Mouse (Mus musculus) embryo, embryonic 9.5 days (tissue): ENCODE measurements around the gene Syf2.

Experiments used
- DNase-seq: peaks from one replicate; pipeline ENCODE4 v3.0.0-alpha.2; 2017; ENCODE audit errors: extremely low spot score

Gene Syf2

GRCm38 (mm10) chr4:134975261-134975928 is 44.7 kb downstream of the Syf2 start:
- DNase-seq = peak; percentile 17

DNA sequence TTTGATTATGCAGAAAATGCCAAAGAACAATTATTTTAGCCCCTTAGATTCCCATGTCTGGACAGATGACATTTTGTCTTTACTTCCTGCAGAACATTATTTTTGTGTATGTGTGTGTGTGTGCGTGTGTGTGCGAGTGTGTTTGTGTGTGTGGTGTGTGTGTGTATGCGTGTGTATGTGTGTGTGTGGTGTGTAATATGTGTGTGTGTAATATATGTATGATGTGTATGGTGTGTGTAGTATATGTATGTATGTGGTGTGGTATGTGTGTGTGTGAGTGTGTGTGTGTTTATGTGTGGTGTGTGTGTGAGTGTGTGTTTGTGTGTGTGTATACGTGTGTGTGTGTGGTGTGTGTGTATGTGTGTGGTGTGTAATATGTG is 45.2 kb downstream of the Syf2 start:
- DNase-seq = no peak

GRCm38 (mm10) chr4:134978930-134979329 is 48.2 kb downstream of the Syf2 start:
- DNase-seq = no peak

DNA sequence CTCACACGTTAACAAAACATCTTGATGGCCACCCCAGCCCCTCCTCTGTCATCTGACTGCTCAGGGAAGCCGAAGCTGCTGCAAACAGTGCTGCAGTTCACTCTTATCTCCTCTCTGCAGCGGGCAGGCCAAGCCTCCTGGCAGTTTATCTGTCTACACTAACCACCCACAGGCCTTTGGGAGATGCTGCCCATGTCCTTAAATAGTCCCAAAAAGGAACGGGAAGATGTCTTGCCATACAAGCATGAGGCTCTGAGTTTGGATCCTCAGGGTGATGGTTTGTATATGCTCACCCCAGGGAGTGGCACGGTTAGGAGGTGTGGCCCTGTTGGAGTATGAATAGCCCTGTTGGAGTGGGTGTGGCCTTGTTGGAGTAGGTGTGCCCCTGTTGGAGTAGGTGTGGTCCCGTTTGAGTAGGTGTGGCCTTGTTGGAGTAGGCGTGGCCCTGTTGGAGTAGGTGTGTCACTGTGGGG is 51.3 kb downstream of the Syf2 start:
- DNase-seq = no peak

GRCm38 (mm10) chr4:134983136-134983535 is 52.4 kb downstream of the Syf2 start:
- DNase-seq = no peak

DNA sequence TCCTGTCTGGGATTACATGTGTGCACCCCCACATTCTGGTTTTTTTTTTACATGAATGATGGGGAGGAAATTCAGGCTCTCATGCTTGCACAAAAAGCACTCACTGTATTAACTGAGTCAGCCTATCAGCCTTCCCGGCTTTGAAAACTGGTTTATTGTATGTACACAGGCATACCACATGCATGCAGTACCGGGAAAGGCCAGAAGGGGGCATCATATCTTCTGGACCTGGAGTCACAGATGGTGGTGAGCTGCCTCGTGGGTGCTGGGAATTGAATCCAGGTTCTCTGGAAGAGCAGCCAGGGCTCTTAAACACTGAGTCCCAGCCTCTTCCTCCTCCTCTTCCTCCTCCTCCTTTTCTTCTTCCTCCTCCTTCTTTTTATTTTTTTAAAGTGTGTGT is 53.9 kb downstream of the Syf2 start:
- DNase-seq = no peak

- no peak for DNase-seq
Observed at GRCm38 (mm10) chr4:134985626-134986335, 55.1 kb downstream of the Syf2 start.

DNA sequence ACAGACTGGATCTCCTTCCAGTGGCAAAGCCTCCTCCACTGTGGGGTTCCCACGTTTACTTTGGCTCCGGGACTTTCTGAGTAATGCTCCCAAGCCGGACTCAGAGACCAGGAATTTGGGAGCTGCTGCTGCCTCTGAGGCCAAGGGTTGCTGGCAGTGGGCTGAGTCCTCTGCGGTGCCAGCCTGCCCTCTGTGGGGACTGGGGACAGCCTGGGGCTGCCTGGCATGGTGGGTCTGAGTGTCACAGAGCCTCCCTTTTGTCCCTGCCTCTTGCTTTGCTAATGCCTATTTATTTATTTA is 55.6 kb downstream of the Syf2 start:
- no peak for DNase-seq

GRCm38 (mm10) chr4:134986963-134987362 is 56.3 kb downstream of the Syf2 start:
- DNase-seq = no peak
